Mouse (Mus musculus) spleen, adult 2 months (tissue): ENCODE measurements around the gene Ccdc57. TPM values are rescaled to one million over a fixed set of nuclear protein-coding genes. Genes with fewer than 3 reads are reported as not detected.
"Not testable (repeated sequence)": the region's sequence is repeated elsewhere in the genome, so short reads cannot be mapped to it uniquely, and the experiment has no call there.

Source experiments
- DNase-seq, 2 experiments: peaks; one replicate each; pipeline versions ENCODE4 v3.0.0 to v3.0.0-alpha.2; 2012 to 2021; ENCODE audit warnings: low spot score in 2 of 2, low read depth in 1 of 2
- H3K27ac ChIP-seq: fragments of 200-500 bp; 2 replicates; pipeline ENCODE4 v1.5.1; 2012; ENCODE audit warnings: low read length, inconsistent platforms; ENCODE audit not compliant: insufficient read depth
- H3K27me3 ChIP-seq: fragments of 200-500 bp; 2 replicates; pipeline ENCODE4 v1.6.1; 2012; ENCODE audit warnings: mild to moderate bottlenecking, moderate library complexity, low read length, inconsistent platforms; ENCODE audit not compliant: control insufficient read depth, insufficient read depth
- H3K36me3 ChIP-seq: fragments of 200-500 bp; 2 replicates; pipeline ENCODE4 v1.6.1; 2012; ENCODE audit warnings: mild to moderate bottlenecking, low read length, inconsistent platforms; ENCODE audit not compliant: control insufficient read depth, insufficient read depth
- H3K4me1 ChIP-seq: fragments of 200-500 bp; 2 replicates; pipeline ENCODE4 v1.6.1; 2011; ENCODE audit warnings: inconsistent platforms; ENCODE audit not compliant: control insufficient read depth, insufficient read depth, insufficient read length
- H3K4me3 ChIP-seq: fragments of 200-500 bp; 2 replicates; pipeline ENCODE4 v1.5.1; 2011; ENCODE audit warnings: mild to moderate bottlenecking, inconsistent platforms; ENCODE audit not compliant: insufficient read depth, insufficient read length; ENCODE audit errors: extremely low read depth
- CTCF ChIP-seq: fragments of 200-500 bp; IDR thresholded peaks from 2 replicates; pipeline ENCODE4 v1.5.1; 2011; ENCODE audit warnings: mild to moderate bottlenecking, inconsistent platforms; ENCODE audit not compliant: insufficient read depth, insufficient read length, insufficient replicate concordance; ENCODE audit errors: extremely low read depth
- POLR2A ChIP-seq: fragments of 200-500 bp; IDR thresholded peaks from 2 replicates; pipeline ENCODE4 v1.6.1; 2011; ENCODE audit warnings: low read depth, low read length, inconsistent platforms
- WGBS: fragments of 180-500 bp; shearing (Covaris S2); methylation state at CpG from one replicate; pipeline ENCODE4 v1.1.7; 2018; 5-methylcytosine and 5-hydroxymethylcytosine counted together
- polyA plus RNA-seq: library from polyadenylated mRNA; depleted of rRNA; stranded (reverse); fragments of >200 nt; gene quantifications from 2 replicates; pipeline ENCODE4 v1.2.3, GENCODE M21; 2012

Ccdc57 gene
- polyA plus RNA-seq, 1 experiment = 0.78 TPM

- Histone ChIP-seq H3K4me3 (no peak overlapping the region), H3K36me3 (no peaks in the 10 kb centered on the region), H3K27me3 (no peaks in the 10 kb centered on the region), H3K4me1 (no peaks in the 10 kb centered on the region), H3K27ac (no peak overlapping the region)
- TF ChIP-seq POLR2A (no peak), CTCF (no peak)
- 88% methylated on average over 4 of the region's 4 CpGs for WGBS
- no peak for DNase-seq
Measured at GRCm38 (mm10) chr11:120882931-120883330, 49.7 kb downstream of the Ccdc57 start.

GRCm38 (mm10) chr11:120873206-120873605 lies 59.5 kb downstream of the Ccdc57 start:
- no peaks in the 10 kb centered on the region for H3K27me3 ChIP-seq
- DNase-seq = no peak
- no peak overlapping the region for H3K27ac ChIP-seq
- 94% methylated on average over 6 of the region's 6 CpGs for WGBS
- H3K4me1 ChIP-seq = no peaks in the 10 kb centered on the region
- no peaks in the 10 kb centered on the region for H3K36me3 ChIP-seq
- H3K4me3 ChIP-seq = no peak overlapping the region
- TF ChIP-seq POLR2A (no peak), CTCF (no peak)

GRCm38 (mm10) chr11:120871521-120871920 lies 61.2 kb downstream of the Ccdc57 start:
- no peak for TF ChIP-seq CTCF
- no peak for TF ChIP-seq POLR2A
- WGBS = 94% methylated on average over 9 of the region's 9 CpGs
- H3K36me3 ChIP-seq = no peaks in the 10 kb centered on the region
- no peak overlapping the region for H3K4me3 ChIP-seq
- no peaks in the 10 kb centered on the region for H3K4me1 ChIP-seq
- H3K27me3 ChIP-seq = no peaks in the 10 kb centered on the region
- no peak overlapping the region for H3K27ac ChIP-seq
- DNase-seq = no peak

GRCm38 (mm10) chr11:120865816-120866215 lies 66.9 kb downstream of the Ccdc57 start:
- H3K36me3 ChIP-seq = no peaks in the 10 kb centered on the region
- no peak for TF ChIP-seq CTCF
- no peak for TF ChIP-seq POLR2A
- no peak overlapping the region for H3K27ac ChIP-seq
- WGBS = 100% methylated on average over 1 of the region's 1 CpGs
- DNase-seq = no peak
- H3K4me1 ChIP-seq = no peaks in the 10 kb centered on the region
- no peak overlapping the region for H3K4me3 ChIP-seq
- H3K27me3 ChIP-seq = no peaks in the 10 kb centered on the region

GRCm38 (mm10) chr11:120862819-120863218 lies 69.9 kb downstream of the Ccdc57 start:
- DNase-seq = no peak
- WGBS = 94% methylated on average over 10 of the region's 10 CpGs

GRCm38 (mm10) chr11:120855938-120856337 lies 76.7 kb downstream of the Ccdc57 start:
- H3K36me3 ChIP-seq, H3K4me1 ChIP-seq, DNase-seq, H3K27me3 ChIP-seq, H3K4me3 ChIP-seq, H3K27ac ChIP-seq: not testable (repeated sequence)
- WGBS = 98% methylated on average over 3 of the region's 3 CpGs

More at GRCm38 (mm10) chr11:120862819-120863218, 69.9 kb downstream of the Ccdc57 start:
- no peaks in the 10 kb centered on the region for H3K36me3 ChIP-seq
- TF ChIP-seq CTCF (no peak), POLR2A (no peak)
- H3K4me1 ChIP-seq = no peaks in the 10 kb centered on the region
- H3K27ac ChIP-seq = no peak overlapping the region
- H3K4me3 ChIP-seq = no peak overlapping the region
- H3K27me3 ChIP-seq = no peaks in the 10 kb centered on the region

GRCm38 (mm10) chr11:120853788-120854187 lies 78.9 kb downstream of the Ccdc57 start:
- DNase-seq = no peak
- Histone ChIP-seq H3K27me3 (no peaks in the 10 kb centered on the region), H3K4me1 (peaks cover 7% of the 10 kb centered on the region; the same call in 1 of the 2 replicates), H3K4me3 (no peak overlapping the region), H3K27ac (no peak overlapping the region), H3K36me3 (no peaks in the 10 kb centered on the region)
- TF ChIP-seq CTCF (no peak), POLR2A (no peak)
- 87% methylated on average over 4 of the region's 4 CpGs for WGBS

- 96% methylated on average over 4 of the region's 4 CpGs for WGBS
- no peak overlapping the region for H3K4me3 ChIP-seq
- DNase-seq = no peak
- H3K27ac ChIP-seq = no peak overlapping the region
- H3K36me3 ChIP-seq = no peaks in the 10 kb centered on the region
- no peaks in the 10 kb centered on the region for H3K27me3 ChIP-seq
- no peak for TF ChIP-seq POLR2A
- no peak for TF ChIP-seq CTCF
- peaks cover 7% of the 10 kb centered on the region; the same call in 1 of the 2 replicates for H3K4me1 ChIP-seq
Measured at GRCm38 (mm10) chr11:120853158-120853557, 79.5 kb downstream of the Ccdc57 start.
